8 mouse cellular contexts compared by ENCODE assay signal in genomic region chr11:109648510-109648909, GRCm38 (mm10). TPM values are rescaled to one million over a fixed set of nuclear protein-coding genes. Genes with fewer than 3 reads are reported as not detected.
DNase-seq lines count a peak whose midpoint lies in the region; ATAC-seq and TF ChIP-seq lines count a peak whose summit lies in the region.

No protein-coding gene starts in this region.

- ATAC-seq in forebrain, embryonic 13.5 days = no peak
- ATAC-seq in forebrain, embryonic 11.5 days (replicated peaks; ENCODE audit: low FRiP score) = no peak
- ATAC-seq in forebrain, embryonic 16.5 days = no peak
- no peak for ATAC-seq in hindbrain, postnatal 0 days
- ATAC-seq in monocyte, adult 5-6 weeks (replicated peaks; ENCODE audit: insufficient number of reproducible peaks, low FRiP score, low TSS enrichment, poor library complexity, severe bottlenecking) = peak; percentile 9; the same call in 1 of the 2 replicates

- H3K27ac ChIP-seq in forebrain, embryonic 13.5 days = peak overlapping the region; percentile 95
- no peak overlapping the region for H3K27ac ChIP-seq in forebrain, embryonic 11.5 days (ENCODE audit: low read depth, low read length)
- peak overlapping the region; percentile 93 for H3K27ac ChIP-seq in forebrain, embryonic 16.5 days (ENCODE audit: low read length)
- peak overlapping the region; percentile 98 for H3K27ac ChIP-seq in hindbrain, postnatal 0 days

- DNase-seq in forebrain, embryonic 11.5 days (ENCODE audit: low spot score) = no peak
- DNase-seq in hindbrain, postnatal 0 days (ENCODE audit: low spot score) = peak; percentile 81
- no peak for DNase-seq in spleen, postnatal 4 days (ENCODE audit: low spot score in 2 of 2)
- no peak for DNase-seq in adrenal gland, postnatal 25 days

- H3K9ac ChIP-seq in forebrain, embryonic 13.5 days = no peak overlapping the region
- H3K9ac ChIP-seq in forebrain, embryonic 11.5 days (ENCODE audit: low read length) = no peak overlapping the region
- no peak overlapping the region for H3K9ac ChIP-seq in forebrain, embryonic 16.5 days (replicated peaks; ENCODE audit: low read depth, low read length)
- H3K9ac ChIP-seq in hindbrain, postnatal 0 days (replicated peaks; ENCODE audit: low read length) = peak overlapping the region; percentile 99; the same call in 1 of the 2 replicates

- peaks cover 3% of the 10 kb centered on the region for H3K36me3 ChIP-seq in forebrain, embryonic 13.5 days (ENCODE audit: poor library complexity, severe bottlenecking)
- no peaks in the 10 kb centered on the region for H3K36me3 ChIP-seq in forebrain, embryonic 11.5 days (ENCODE audit: control insufficient read depth, insufficient read depth, low read length)
- H3K36me3 ChIP-seq in C2C12 (ENCODE audit: control insufficient read depth, insufficient read depth) = peaks cover 9% of the 10 kb centered on the region
- peaks cover under 1% of the 10 kb centered on the region; the same call in 1 of the 2 replicates for H3K36me3 ChIP-seq in forebrain, embryonic 16.5 days (ENCODE audit: control insufficient read depth, insufficient read depth)
- H3K36me3 ChIP-seq in hindbrain, postnatal 0 days (ENCODE audit: insufficient read depth, low read length) = no peaks in the 10 kb centered on the region

- no peak for TF ChIP-seq CTCF in C2C12 (IDR thresholded peaks at IDR 0.05; ENCODE audit: control insufficient read depth, insufficient read depth, insufficient read length)
- TF ChIP-seq CTCF in hindbrain, postnatal 0 days (IDR thresholded peaks at IDR 0.05; ENCODE audit: low read depth) = no peak

- WGBS in forebrain, embryonic 13.5 days = 47% methylated on average over 7 of the region's 7 CpGs
- WGBS in forebrain, embryonic 11.5 days = 61% methylated on average over 7 of the region's 7 CpGs
- WGBS in forebrain, embryonic 16.5 days = 23% methylated on average over 7 of the region's 7 CpGs
- 18% methylated on average over 7 of the region's 7 CpGs for WGBS in hindbrain, postnatal 0 days

- peak overlapping the region; percentile 84; the same call in 1 of the 2 replicates for H3K4me2 ChIP-seq in forebrain, embryonic 13.5 days
- H3K4me2 ChIP-seq in forebrain, embryonic 11.5 days (ENCODE audit: low read depth, low read length, severe bottlenecking) = no peak overlapping the region
- H3K4me2 ChIP-seq in forebrain, embryonic 16.5 days (ENCODE audit: low read length) = peak overlapping the region; percentile 5; the same call in 1 of the 2 replicates
- peak overlapping the region; percentile 84 for H3K4me2 ChIP-seq in hindbrain, postnatal 0 days (ENCODE audit: low read depth, low read length)

- H3K79me3 ChIP-seq in C2C12 (ENCODE audit: low read depth) = peaks cover 23% of the 10 kb centered on the region

- H3K4me1 ChIP-seq in forebrain, embryonic 13.5 days = peaks cover 39% of the 10 kb centered on the region
- H3K4me1 ChIP-seq in forebrain, embryonic 11.5 days (replicated peaks; ENCODE audit: control insufficient read depth, insufficient read depth, low read length) = peaks cover 13% of the 10 kb centered on the region
- H3K4me1 ChIP-seq in forebrain, embryonic 16.5 days (replicated peaks; ENCODE audit: control insufficient read depth, insufficient read depth, low read length) = peaks cover 31% of the 10 kb centered on the region
- peaks cover 26% of the 10 kb centered on the region for H3K4me1 ChIP-seq in hindbrain, postnatal 0 days (ENCODE audit: insufficient read depth, low read length)

- no peak overlapping the region for H3ac ChIP-seq in C2C12 (ENCODE audit: control insufficient read depth, insufficient read length, low read depth)

- no peaks in the 10 kb centered on the region for H3K9me3 ChIP-seq in forebrain, embryonic 13.5 days (replicated peaks)
- no peaks in the 10 kb centered on the region for H3K9me3 ChIP-seq in forebrain, embryonic 11.5 days (ENCODE audit: control insufficient read depth, low read length)
- no peaks in the 10 kb centered on the region for H3K9me3 ChIP-seq in forebrain, embryonic 16.5 days (ENCODE audit: control insufficient read depth, low read length)
- no peaks in the 10 kb centered on the region for H3K9me3 ChIP-seq in hindbrain, postnatal 0 days (ENCODE audit: low read length)

- peaks cover 28% of the 10 kb centered on the region for H3K79me2 ChIP-seq in C2C12 (ENCODE audit: control insufficient read depth, insufficient read depth)

- H3K4me3 ChIP-seq in forebrain, embryonic 13.5 days = no peak overlapping the region
- H3K4me3 ChIP-seq in forebrain, embryonic 11.5 days (ENCODE audit: low read depth, low read length) = no peak overlapping the region
- no peak overlapping the region for H3K4me3 ChIP-seq in C2C12 (ENCODE audit: insufficient read depth, poor library complexity, severe bottlenecking)
- H3K4me3 ChIP-seq in forebrain, embryonic 16.5 days (replicated peaks; ENCODE audit: low read length) = no peak overlapping the region
- no peak overlapping the region; the same call in 1 of the 2 replicates for H3K4me3 ChIP-seq in hindbrain, postnatal 0 days (ENCODE audit: low read length)

- H3K27me3 ChIP-seq in forebrain, embryonic 13.5 days = no peaks in the 10 kb centered on the region
- H3K27me3 ChIP-seq in forebrain, embryonic 11.5 days (ENCODE audit: control insufficient read depth, insufficient read depth, low read length) = no peaks in the 10 kb centered on the region
- no peaks in the 10 kb centered on the region for H3K27me3 ChIP-seq in C2C12 (ENCODE audit: control insufficient read depth, insufficient read depth, insufficient read length)
- no peaks in the 10 kb centered on the region for H3K27me3 ChIP-seq in forebrain, embryonic 16.5 days (replicated peaks; ENCODE audit: control insufficient read depth, insufficient read depth, low read length)
- no peaks in the 10 kb centered on the region for H3K27me3 ChIP-seq in hindbrain, postnatal 0 days (ENCODE audit: insufficient read depth, low read length)

TF ChIP-seq in C2C12, 6 proteins besides CTCF, POLR2A, EP300 and RAD21:
- TF ChIP-seq MYOD1 (IDR thresholded peaks at IDR 0.05; ENCODE audit: control insufficient read depth, insufficient read length, low read depth) = peak; percentile 56
- TF ChIP-seq CEBPB (IDR thresholded peaks at IDR 0.05; ENCODE audit: low read depth) = no peak

RNA-seq across cellular contexts. Expression of gene Prkar1a, which starts 0.7 kb away (rescaled TPM):
- polyA plus RNA-seq in forebrain, embryonic 13.5 days (2015; fragmentation: Nextera tagmentation; extraction: Ambion mirVana) = 403 and 426 TPM in 2 replicates
- polyA plus RNA-seq in forebrain, embryonic 11.5 days (2014; fragmentation: Nextera tagmentation; extraction: Ambion mirVana) = 362 and 367 TPM in 2 replicates
- polyA plus RNA-seq in C2C12 (2012; fragmentation: generic; extraction: Trizol) = 237 TPM
- polyA plus RNA-seq in forebrain, embryonic 16.5 days (2015; fragmentation: Nextera tagmentation; extraction: Ambion mirVana) = 521 and 535 TPM in 2 replicates
- total RNA-seq in hindbrain, postnatal 0 days (2014; rRNA removed) = 190 and 198 TPM in 2 replicates
- polyA plus RNA-seq in hindbrain, postnatal 0 days (2015; fragmentation: Nextera tagmentation; extraction: Ambion mirVana) = 425 and 435 TPM in 2 replicates
- 124 to 194 TPM (median 167 TPM) in 3 replicates for total RNA-seq in monocyte, adult 5-6 weeks (2017)
- 345 and 386 TPM in 2 replicates for total RNA-seq in adrenal gland, postnatal 25 days (2021)

RNA-seq across cellular contexts. Expression of gene Wipi1, which starts 36.7 kb away (rescaled TPM):
- 8.8 and 10.7 TPM in 2 replicates for polyA plus RNA-seq in forebrain, embryonic 13.5 days (2015; fragmentation: Nextera tagmentation; extraction: Ambion mirVana)
- 11.1 and 14.7 TPM in 2 replicates for polyA plus RNA-seq in forebrain, embryonic 11.5 days (2014; fragmentation: Nextera tagmentation; extraction: Ambion mirVana)
- polyA plus RNA-seq in C2C12 (2012; fragmentation: generic; extraction: Trizol) = 27.8 TPM
- polyA plus RNA-seq in forebrain, embryonic 16.5 days (2015; fragmentation: Nextera tagmentation; extraction: Ambion mirVana) = 14.0 and 14.4 TPM in 2 replicates
- total RNA-seq in hindbrain, postnatal 0 days (2014; rRNA removed) = 14.6 and 23.3 TPM in 2 replicates
- 21.0 and 23.5 TPM in 2 replicates for polyA plus RNA-seq in hindbrain, postnatal 0 days (2015; fragmentation: Nextera tagmentation; extraction: Ambion mirVana)
- 1.5 to 4.0 TPM (median 1.9 TPM) in 3 replicates for total RNA-seq in monocyte, adult 5-6 weeks (2017)
- total RNA-seq in adrenal gland, postnatal 25 days (2021) = 42.7 and 65.8 TPM in 2 replicates
